Mouse (Mus musculus) mesoderm, embryonic 11.5 days (tissue): Measurements from ENCODE around the gene Limk1.

Experiments
- DNase-seq: peaks from one replicate; pipeline ENCODE4 v3.0.0-alpha.2; 2012; ENCODE audit warnings: low read depth, low spot score

Limk1 gene

GRCm38 (mm10) chr5:134688086-134688717 is at the start of gene Limk1:
Gene Limk1, minus strand, starts transcription at chr5:134688598.
- DNase-seq, result peak; percentile 37

- DNase-seq, result no peak
These were observed 46.5 kb upstream of the Limk1 start for GRCm38 (mm10) chr5:134734920-134735319.

GRCm38 (mm10) chr5:134734072-134734471 is 45.7 kb upstream of the Limk1 start:
- DNase-seq, result no peak

- DNase-seq, result no peak
These were observed 44.8 kb upstream of the Limk1 start for GRCm38 (mm10) chr5:134733241-134733640.

- DNase-seq, result no peak
These were observed 40.7 kb upstream of the Limk1 start for GRCm38 (mm10) chr5:134729124-134729523.

- peak; percentile 30 for DNase-seq
These were observed 40.1 kb upstream of the Limk1 start for GRCm38 (mm10) chr5:134728535-134728934.

GRCm38 (mm10) chr5:134727001-134727639 is 38.7 kb upstream of the Limk1 start:
- DNase-seq, result no peak

GRCm38 (mm10) chr5:134725299-134725698 is 36.9 kb upstream of the Limk1 start:
- no peak for DNase-seq

- DNase-seq, result no peak
These were observed 31.7 kb upstream of the Limk1 start for GRCm38 (mm10) chr5:134720058-134720457.

GRCm38 (mm10) chr5:134711076-134711475 is 22.7 kb upstream of the Limk1 start:
- no peak for DNase-seq

GRCm38 (mm10) chr5:134709275-134709674 is 20.9 kb upstream of the Limk1 start:
- no peak for DNase-seq

- peak; percentile 81 for DNase-seq
These were observed 15.8 kb upstream of the Limk1 start for GRCm38 (mm10) chr5:134704157-134704556.

GRCm38 (mm10) chr5:134695539-134695938 is 7.1 kb upstream of the Limk1 start:
- DNase-seq, result no peak

GRCm38 (mm10) chr5:134695082-134695481 is 6.7 kb upstream of the Limk1 start:
- peak; percentile 31 for DNase-seq

GRCm38 (mm10) chr5:134692704-134693103 is 4.3 kb upstream of the Limk1 start:
- no peak for DNase-seq

- peak; percentile 100 for DNase-seq
These were observed 403 bp upstream of the Limk1 start for GRCm38 (mm10) chr5:134688718-134689284.

- DNase-seq, result no peak
These were observed 1.2 kb downstream of the Limk1 start for GRCm38 (mm10) chr5:134687187-134687586.

GRCm38 (mm10) chr5:134686541-134686940 is 1.9 kb downstream of the Limk1 start:
- DNase-seq, result no peak

GRCm38 (mm10) chr5:134684398-134684797 is 4.0 kb downstream of the Limk1 start:
- no peak for DNase-seq

GRCm38 (mm10) chr5:134683813-134684212 is 4.6 kb downstream of the Limk1 start:
- DNase-seq, result no peak

GRCm38 (mm10) chr5:134680238-134680637 is 8.2 kb downstream of the Limk1 start:
- DNase-seq, result no peak

- no peak for DNase-seq
These were observed 9.4 kb downstream of the Limk1 start for GRCm38 (mm10) chr5:134678827-134679546.
